Mouse (Mus musculus) liver, embryonic 12.5 days (tissue): ENCODE data around the gene St6galnac6. TPM values are rescaled to one million over a fixed set of nuclear protein-coding genes. Genes with fewer than 3 reads are reported as not detected.

Experiments
- ATAC-seq: fragments of 200-750 bp; cut with Nextera tagmentation; 2 replicates; pipeline ENCODE4 v1.8.0; 2017; ENCODE audit warnings: moderate number of reproducible peaks, mild to moderate bottlenecking, moderate library complexity
- H3K27ac ChIP-seq: fragments of 300-500 bp; sonication (generic); 2 replicates; pipeline ENCODE4 v1.5.1; 2016; ENCODE audit warnings: mild to moderate bottlenecking
- H3K27me3 ChIP-seq: fragments of 300-500 bp; sonication (generic); replicated peaks from 2 replicates; pipeline ENCODE4 v1.6.1; 2016; ENCODE audit warnings: mild to moderate bottlenecking, moderate library complexity
- H3K36me3 ChIP-seq: fragments of 300-500 bp; sonication (generic); 2 replicates; pipeline ENCODE4 v1.6.1; 2016; ENCODE audit warnings: mild to moderate bottlenecking, moderate library complexity
- H3K4me1 ChIP-seq: fragments of 300-500 bp; sonication (generic); 2 replicates; pipeline ENCODE4 v1.6.1; 2016
- H3K4me2 ChIP-seq: fragments of 300-500 bp; sonication (generic); 2 replicates; pipeline ENCODE4 v1.6.1; 2016; ENCODE audit warnings: mild to moderate bottlenecking, moderate library complexity
- H3K4me3 ChIP-seq: fragments of 300-500 bp; sonication (generic); 2 replicates; pipeline ENCODE4 v1.5.1; 2016; ENCODE audit warnings: mild to moderate bottlenecking, moderate library complexity
- H3K9ac ChIP-seq: fragments of 300-500 bp; sonication (generic); 2 replicates; pipeline ENCODE4 v1.6.1; 2016; ENCODE audit warnings: mild to moderate bottlenecking, moderate library complexity
- H3K9me3 ChIP-seq: fragments of 300-500 bp; sonication (generic); replicated peaks from 2 replicates; pipeline ENCODE4 v1.6.1; 2016; ENCODE audit warnings: mild to moderate bottlenecking, moderate library complexity
- WGBS: fragments of 180-500 bp; shearing (Covaris S2); methylation state at CpG from one replicate; pipeline ENCODE4 v1.1.7; 2016; ENCODE audit not compliant: insufficient replicate concordance; 5-methylcytosine and 5-hydroxymethylcytosine counted together
- microRNA counts: library from miRNA; unstranded; fragments of <30 nt; microRNA quantifications from one replicate; lab custom pipeline; 2017
- microRNA-seq: library from miRNA; unstranded; fragments of <30 nt; microRNA quantifications from one replicate; pipeline ENCODE4, GENCODE M21; 2017
- polyA plus RNA-seq: library from polyadenylated mRNA; unstranded; fragments of >200 nt; fragmentation: Nextera tagmentation; extraction: Ambion mirVana; gene quantifications from 2 replicates; pipeline ENCODE4 v1.2.1, GENCODE M21; 2016

Gene St6galnac6
- polyA plus RNA-seq, 1 experiment from 2014 or later: 14.5 TPM

GRCm38 (mm10) chr2:32665853-32666252 lies 66.3 kb downstream of the St6galnac6 start:
- Histone ChIP-seq H3K4me1 (peaks cover 47% of the 10 kb centered on the region), H3K27me3 (no peaks in the 10 kb centered on the region), H3K4me3 (no peak overlapping the region), H3K4me2 (no peak overlapping the region), H3K36me3 (peaks cover 10% of the 10 kb centered on the region; the same call in 1 of the 2 replicates), H3K9me3 (no peaks in the 10 kb centered on the region), H3K27ac (no peak overlapping the region), H3K9ac (no peak overlapping the region)
- no peak for ATAC-seq
- WGBS: 55% methylated on average over 6 of the region's 6 CpGs

GRCm38 (mm10) chr2:32667775-32668174 lies 68.3 kb downstream of the St6galnac6 start:
- 69% methylated on average over 11 of the region's 11 CpGs for WGBS
- H3K9ac ChIP-seq: no peak overlapping the region

GRCm38 (mm10) chr2:32668176-32668575 lies 68.7 kb downstream of the St6galnac6 start:
- H3K4me3 ChIP-seq: no peak overlapping the region
- H3K4me2 ChIP-seq: no peak overlapping the region
- no peak for ATAC-seq
- H3K36me3 ChIP-seq: peaks cover 29% of the 10 kb centered on the region
- peaks cover 43% of the 10 kb centered on the region for H3K4me1 ChIP-seq
- H3K9me3 ChIP-seq: no peaks in the 10 kb centered on the region
- H3K27me3 ChIP-seq: no peaks in the 10 kb centered on the region
- no peak overlapping the region for H3K9ac ChIP-seq
- 0 out of 2 replicates have a peak overlapping the region, but pooled peaks have one; percentile 4 for H3K27ac ChIP-seq
- WGBS: 82% methylated on average over 7 of the region's 7 CpGs

More at GRCm38 (mm10) chr2:32667775-32668174, 68.3 kb downstream of the St6galnac6 start:
- H3K4me1 ChIP-seq: peaks cover 39% of the 10 kb centered on the region
- H3K9me3 ChIP-seq: no peaks in the 10 kb centered on the region
- 0 out of 2 replicates have a peak overlapping the region, but pooled peaks have one; percentile 4 for H3K27ac ChIP-seq
- no peaks in the 10 kb centered on the region for H3K27me3 ChIP-seq
- ATAC-seq: no peak
- no peak overlapping the region for H3K4me3 ChIP-seq
- H3K36me3 ChIP-seq: peaks cover 25% of the 10 kb centered on the region
- H3K4me2 ChIP-seq: no peak overlapping the region

GRCm38 (mm10) chr2:32669876-32670275 lies 70.4 kb downstream of the St6galnac6 start:
- H3K4me2 ChIP-seq: no peak overlapping the region; the same call in 1 of the 2 replicates
- no peaks in the 10 kb centered on the region for H3K9me3 ChIP-seq
- ATAC-seq: peak; percentile 67
- H3K9ac ChIP-seq: no peak overlapping the region
- no peaks in the 10 kb centered on the region for H3K27me3 ChIP-seq
- H3K36me3 ChIP-seq: peaks cover 40% of the 10 kb centered on the region
- peak overlapping the region; percentile 34 for H3K27ac ChIP-seq
- H3K4me3 ChIP-seq: no peak overlapping the region
- H3K4me1 ChIP-seq: peaks cover 49% of the 10 kb centered on the region
- 35% methylated on average over 3 of the region's 3 CpGs for WGBS

MicroRNA genes within 50 kb of the gene (microRNA counts, 519-probe panel; counts per million panel counts)
- microRNA mmu-miR-1954 (lab: Ali Mortazavi, UCI): 582 counts per million, percentile 70 among the panel's probes with 10 or more counts

Small RNAs within 50 kb of the gene (microRNA-seq; reads per million reads assigned to microRNA genes)
- gene Mir1954: not detected

Other genes with a start within 250 kb of the St6galnac6 start
- 24.8 and 27.1 TPM in 2 replicates for gene Ciz1, start 247.4 kb upstream of the St6galnac6 start, polyA plus RNA-seq
- gene Dnm1, start 246.4 kb upstream of the St6galnac6 start, polyA plus RNA-seq: 2.4 and 3.1 TPM in 2 replicates
- 36.2 and 40.6 TPM in 2 replicates for gene 1110008P14Rik, start 217.8 kb upstream of the St6galnac6 start, polyA plus RNA-seq
- gene Lcn2, start 211.5 kb upstream of the St6galnac6 start, polyA plus RNA-seq: 15.2 and 17.7 TPM in 2 replicates
- 19.3 and 21.1 TPM in 2 replicates for gene Ptges2, start 203.8 kb upstream of the St6galnac6 start, polyA plus RNA-seq
- gene Naif1, start 149.3 kb upstream of the St6galnac6 start, polyA plus RNA-seq: 2.9 and 3.2 TPM in 2 replicates
- gene Slc25a25, start 148.3 kb upstream of the St6galnac6 start, polyA plus RNA-seq: 11.4 and 11.9 TPM in 2 replicates
- gene Fam102a, start 64.4 kb upstream of the St6galnac6 start, polyA plus RNA-seq: 2.4 and 2.5 TPM in 2 replicates
- 69.5 and 73.8 TPM in 2 replicates for gene Dpm2, start 28.9 kb upstream of the St6galnac6 start, polyA plus RNA-seq
- gene Pip5kl1, start 24.9 kb upstream of the St6galnac6 start, polyA plus RNA-seq: 0.13 TPM in 1 of 2 replicates, not detected in the other
- not detected in 2 replicates for gene 9430097D07Rik, start 24.0 kb upstream of the St6galnac6 start, polyA plus RNA-seq
- 17.5 and 18.9 TPM in 2 replicates for gene St6galnac4, start 12.6 kb upstream of the St6galnac6 start, polyA plus RNA-seq
- gene Ak1, start 22.0 kb downstream of the St6galnac6 start, polyA plus RNA-seq: 2.6 TPM in 2 replicates
- 32.4 and 35.4 TPM in 2 replicates for gene Eng, start 46.9 kb downstream of the St6galnac6 start, polyA plus RNA-seq
- gene Fpgs, start 104.4 kb downstream of the St6galnac6 start, polyA plus RNA-seq: 32.8 and 35.8 TPM in 2 replicates
- gene Cdk9, start 113.4 kb downstream of the St6galnac6 start, polyA plus RNA-seq: 85.3 and 86.1 TPM in 2 replicates
- gene Sh2d3c, start 121.3 kb downstream of the St6galnac6 start, polyA plus RNA-seq: 9.7 and 10.1 TPM in 2 replicates
- gene 6330409D20Rik, start 141.3 kb downstream of the St6galnac6 start, polyA plus RNA-seq: not detected in 2 replicates
- gene Tor2a, start 157.5 kb downstream of the St6galnac6 start, polyA plus RNA-seq: 35.9 and 36.6 TPM in 2 replicates
- gene Ttc16, start 175.9 kb downstream of the St6galnac6 start, polyA plus RNA-seq: 0.12 and 0.26 TPM in 2 replicates
- gene Ptrh1, start 176.1 kb downstream of the St6galnac6 start, polyA plus RNA-seq: 3.3 and 3.5 TPM in 2 replicates
- gene Cfap157, start 184.7 kb downstream of the St6galnac6 start, polyA plus RNA-seq: 0.44 and 0.54 TPM in 2 replicates
- gene Stxbp1, start 247.5 kb downstream of the St6galnac6 start, polyA plus RNA-seq: 5.8 and 5.9 TPM in 2 replicates